Mouse (Mus musculus) gonadal fat pad, adult 2 months (tissue): ENCODE measurements around the gene Trim17. TPM values are rescaled to one million over a fixed set of nuclear protein-coding genes. Genes with fewer than 3 reads are reported as not detected.

Source experiments
- DNase-seq: peaks from one replicate; pipeline ENCODE4 v3.0.0-alpha.2; 2012; ENCODE audit warnings: low read depth
- polyA plus RNA-seq: library from polyadenylated mRNA; depleted of rRNA; stranded (reverse); fragments of >200 nt; gene quantifications from 2 replicates; pipeline ENCODE4 v1.2.3, GENCODE M21; 2012; rRNA removed

The Trim17 gene
- 0.39 and 1.3 TPM in 2 replicates for polyA plus RNA-seq

GRCm38 (mm10) chr11:58954420-58955142, at the start of gene Trim17, which contains the start of gene Hist3h2a:
Trim17 (plus strand) TSS chr11:58954685.
Hist3h2a (plus strand) TSS chr11:58954685.
- DNase-seq: peak; percentile 87

DNA sequence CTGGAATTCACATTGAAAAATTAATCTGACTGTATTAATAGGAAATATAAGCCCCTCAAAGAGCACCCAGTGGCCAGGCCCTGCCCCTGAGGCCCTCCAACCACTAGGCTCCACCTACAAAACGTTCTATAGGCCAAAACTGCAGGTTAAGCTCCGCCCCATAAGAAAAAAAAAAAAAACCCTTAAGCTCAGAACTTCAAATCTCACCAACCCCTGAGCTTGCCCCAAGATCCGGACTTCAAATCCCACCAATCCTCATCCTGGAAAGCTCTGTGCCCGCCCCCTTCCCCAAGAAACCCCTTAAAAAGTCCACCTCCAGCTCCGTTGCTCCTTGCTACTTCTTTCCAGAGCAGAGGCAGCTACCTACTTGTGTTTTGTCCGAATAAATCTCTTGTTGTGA, 49.6 kb upstream of the Trim17 start:
- DNase-seq: no peak

DNA sequence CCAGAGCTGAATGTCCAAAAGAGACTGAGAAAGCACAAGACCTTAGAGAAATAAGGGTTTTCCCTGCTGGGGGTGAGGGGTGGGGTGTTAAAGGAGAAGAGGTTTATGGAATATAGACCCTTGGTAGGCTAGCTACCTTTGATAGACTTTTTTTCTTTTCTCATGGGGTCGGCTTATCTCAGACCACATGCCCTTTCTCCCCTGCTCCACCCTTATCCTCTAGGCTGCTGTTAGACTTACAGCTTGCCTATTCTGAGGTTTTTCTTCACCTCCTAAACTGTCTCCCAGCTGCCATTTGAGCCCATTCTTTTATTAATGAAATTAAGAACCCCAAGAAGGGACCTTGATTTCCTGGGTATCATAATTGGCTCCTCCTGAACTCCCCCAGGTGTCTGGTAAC, 40.7 kb upstream of the Trim17 start:
- no peak for DNase-seq

DNA sequence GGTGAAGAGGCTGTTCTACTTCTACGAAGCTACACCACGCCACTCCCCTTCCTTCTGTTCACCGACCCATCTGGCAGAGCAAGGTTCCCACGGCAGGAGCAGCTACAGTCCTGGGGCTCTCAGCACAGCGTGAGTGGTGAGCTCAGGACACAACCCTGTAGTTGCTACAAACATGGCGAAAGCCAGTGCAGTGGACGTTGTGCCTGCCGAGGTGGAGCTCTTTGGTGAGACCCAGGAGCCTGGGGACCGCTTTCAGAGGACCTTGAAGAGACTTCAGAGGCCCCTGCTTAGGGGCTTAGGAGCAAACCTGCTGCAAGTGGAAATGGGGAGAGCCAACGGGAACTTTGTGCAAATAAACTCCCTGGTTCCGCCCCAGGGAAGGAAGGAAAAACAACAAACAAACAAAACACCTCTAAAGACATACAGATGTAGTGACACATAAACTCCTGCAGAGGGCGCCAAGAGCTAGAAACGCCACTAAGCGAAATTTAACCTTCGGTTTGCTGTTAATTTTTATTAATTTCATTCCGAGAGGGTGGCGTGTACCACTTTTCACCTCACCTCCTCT, 39.9 kb upstream of the Trim17 start:
- no peak for DNase-seq

DNA sequence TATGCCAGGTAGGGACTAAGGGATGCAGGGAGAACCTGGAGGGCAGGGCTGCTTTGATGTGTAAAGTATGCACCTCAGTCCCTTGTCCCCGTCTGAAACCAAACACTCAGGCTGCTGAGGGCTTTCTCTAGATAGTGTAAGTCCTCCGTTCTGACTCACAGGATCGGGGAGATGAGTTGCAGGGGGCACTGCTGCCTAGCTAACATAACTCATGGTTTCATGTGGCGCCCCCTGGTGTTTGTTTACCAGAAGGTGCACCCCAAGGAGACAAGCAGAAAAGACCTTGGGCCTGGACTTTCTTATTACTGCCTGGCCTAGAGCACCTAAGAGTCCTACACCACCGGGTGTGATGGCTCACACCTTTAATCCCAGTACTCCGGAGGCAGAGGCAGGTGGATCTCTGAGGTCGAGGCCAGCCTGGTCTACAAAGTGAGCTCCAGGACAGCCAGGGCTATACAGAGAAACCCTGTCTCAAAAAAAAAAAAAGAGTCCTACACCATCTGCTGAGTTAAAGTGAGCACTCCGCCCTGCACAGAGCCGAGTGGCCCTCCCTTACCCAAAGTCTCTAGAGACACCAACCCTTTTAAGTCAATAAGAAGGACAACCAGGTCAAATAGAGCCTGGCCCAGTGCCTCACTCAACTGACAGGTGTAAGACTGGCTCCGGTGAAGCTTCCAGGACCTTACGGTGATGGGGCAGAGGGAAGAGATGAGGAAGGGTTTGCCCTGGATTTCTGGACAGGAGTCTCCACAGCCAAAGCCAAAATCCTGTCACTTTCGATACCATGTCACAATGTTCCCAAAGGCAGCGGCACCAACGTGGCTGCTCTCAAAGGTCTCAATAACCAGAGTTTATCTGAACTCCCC, 37.4 kb upstream of the Trim17 start:
- DNase-seq: no peak

GRCm38 (mm10) chr11:58917745-58918366, 36.6 kb upstream of the Trim17 start, which contains the start of gene Btnl10:
Btnl10 (plus strand) TSS chr11:58917908.
- no peak for DNase-seq

GRCm38 (mm10) chr11:58918759-58919158, 35.7 kb upstream of the Trim17 start:
- DNase-seq: no peak

GRCm38 (mm10) chr11:58922420-58922819, 32.1 kb upstream of the Trim17 start:
- no peak for DNase-seq

DNA sequence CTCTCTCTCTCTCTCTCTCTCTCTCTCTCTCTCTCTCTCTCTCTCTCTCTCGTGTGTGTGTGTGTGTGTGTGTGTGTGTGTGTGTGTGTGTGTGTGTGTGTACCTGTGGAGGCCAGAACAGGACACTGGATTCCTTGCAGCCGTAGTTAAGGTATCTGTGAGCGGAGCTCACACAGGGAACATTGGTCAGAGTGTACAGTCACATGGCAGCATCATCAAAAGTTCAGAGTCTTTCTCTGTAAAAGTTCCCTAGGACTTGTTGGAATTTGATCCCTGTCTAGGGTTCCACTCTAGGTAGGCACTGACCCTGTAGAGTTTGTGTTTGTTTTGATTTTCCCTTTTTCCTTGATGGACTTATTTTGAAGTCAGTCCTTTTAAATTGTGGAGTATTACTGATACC, 27.8 kb upstream of the Trim17 start:
- no peak for DNase-seq

DNA sequence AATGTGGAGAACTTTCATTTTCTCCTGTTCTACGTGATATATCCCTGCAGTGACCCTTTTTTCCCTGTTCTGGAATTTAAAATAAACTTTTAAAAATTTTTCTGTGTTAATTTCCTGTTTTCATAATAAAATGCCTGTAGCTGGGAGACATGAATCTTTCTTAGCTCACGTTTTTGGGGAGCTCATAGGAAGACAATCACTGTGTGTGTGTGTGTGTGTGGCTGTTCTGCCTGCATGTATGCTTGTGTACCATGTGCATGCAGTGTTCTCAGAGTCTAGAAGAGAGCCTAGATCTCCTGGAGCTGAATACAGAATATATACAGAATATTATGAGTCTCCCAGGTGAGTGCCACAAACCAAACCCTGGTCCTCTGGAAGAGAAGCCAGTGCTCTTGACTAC, 27.4 kb upstream of the Trim17 start:
- no peak for DNase-seq

DNA sequence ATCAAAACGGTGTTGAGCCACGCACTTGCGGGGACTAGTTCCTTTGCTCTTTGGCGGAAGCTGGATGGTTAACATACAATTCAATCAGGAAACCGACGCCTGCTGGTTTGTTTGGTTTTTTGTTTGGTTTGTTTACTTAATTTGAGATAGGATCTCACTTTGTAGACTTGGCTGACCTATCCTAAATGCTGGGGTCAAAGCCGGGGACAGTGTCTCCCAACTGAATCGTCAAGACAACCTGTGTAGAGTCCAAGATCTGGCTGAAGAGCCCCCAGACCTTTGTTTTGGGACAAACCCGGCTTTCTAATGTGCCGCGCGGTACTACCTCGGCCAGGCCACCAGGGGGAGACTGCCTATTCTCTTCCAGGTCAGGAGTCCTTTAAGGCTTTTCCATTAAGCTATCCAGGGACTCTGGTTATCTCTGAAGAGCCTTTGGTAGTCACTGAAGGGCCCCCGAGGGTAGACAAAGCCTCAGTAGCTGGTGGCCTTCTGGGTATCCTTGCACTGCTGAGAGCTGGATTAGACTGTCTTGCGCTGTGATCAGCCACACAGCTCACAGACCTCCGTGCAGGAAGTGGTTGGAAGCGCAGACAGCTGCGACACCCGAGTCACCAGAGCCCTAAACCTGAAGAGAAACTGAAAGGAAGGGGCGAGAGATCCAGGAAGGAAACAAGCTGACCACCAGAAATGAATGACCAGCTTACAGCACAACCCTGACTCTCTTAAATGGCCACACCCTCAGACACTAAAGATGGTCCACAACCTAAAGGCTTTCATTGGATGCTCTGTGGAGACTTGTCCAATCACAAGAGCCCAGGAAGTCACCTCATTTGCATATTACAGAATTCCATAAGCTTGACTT, 26.5 kb upstream of the Trim17 start:
- no peak for DNase-seq

GRCm38 (mm10) chr11:58929055-58929454, 25.4 kb upstream of the Trim17 start:
- no peak for DNase-seq

- no peak for DNase-seq
Measured at GRCm38 (mm10) chr11:58929641-58930040, 24.8 kb upstream of the Trim17 start.

- no peak for DNase-seq
Measured at GRCm38 (mm10) chr11:58930254-58930653, 24.2 kb upstream of the Trim17 start.

- DNase-seq: no peak
Measured at GRCm38 (mm10) chr11:58931576-58931975, 22.9 kb upstream of the Trim17 start.

DNA sequence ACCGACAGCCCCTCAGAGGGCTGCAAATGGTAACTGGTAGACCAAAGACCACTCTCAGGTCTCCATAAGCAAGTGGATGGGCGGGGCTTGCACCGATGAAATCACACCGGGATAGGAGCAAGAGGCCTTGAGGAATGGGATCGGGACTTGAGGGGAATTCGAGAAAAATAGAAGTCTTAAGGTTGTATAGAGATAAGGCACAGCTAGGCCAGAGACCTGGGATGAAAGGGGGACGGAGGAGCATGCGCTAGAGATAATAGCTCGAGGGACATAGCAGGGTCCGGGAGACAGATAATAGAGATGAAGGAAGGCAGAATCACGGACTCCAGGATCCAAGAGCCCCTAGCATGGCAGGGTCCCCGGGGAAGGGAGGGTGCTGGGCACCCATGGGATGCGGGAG, 16.6 kb upstream of the Trim17 start:
- no peak for DNase-seq

DNA sequence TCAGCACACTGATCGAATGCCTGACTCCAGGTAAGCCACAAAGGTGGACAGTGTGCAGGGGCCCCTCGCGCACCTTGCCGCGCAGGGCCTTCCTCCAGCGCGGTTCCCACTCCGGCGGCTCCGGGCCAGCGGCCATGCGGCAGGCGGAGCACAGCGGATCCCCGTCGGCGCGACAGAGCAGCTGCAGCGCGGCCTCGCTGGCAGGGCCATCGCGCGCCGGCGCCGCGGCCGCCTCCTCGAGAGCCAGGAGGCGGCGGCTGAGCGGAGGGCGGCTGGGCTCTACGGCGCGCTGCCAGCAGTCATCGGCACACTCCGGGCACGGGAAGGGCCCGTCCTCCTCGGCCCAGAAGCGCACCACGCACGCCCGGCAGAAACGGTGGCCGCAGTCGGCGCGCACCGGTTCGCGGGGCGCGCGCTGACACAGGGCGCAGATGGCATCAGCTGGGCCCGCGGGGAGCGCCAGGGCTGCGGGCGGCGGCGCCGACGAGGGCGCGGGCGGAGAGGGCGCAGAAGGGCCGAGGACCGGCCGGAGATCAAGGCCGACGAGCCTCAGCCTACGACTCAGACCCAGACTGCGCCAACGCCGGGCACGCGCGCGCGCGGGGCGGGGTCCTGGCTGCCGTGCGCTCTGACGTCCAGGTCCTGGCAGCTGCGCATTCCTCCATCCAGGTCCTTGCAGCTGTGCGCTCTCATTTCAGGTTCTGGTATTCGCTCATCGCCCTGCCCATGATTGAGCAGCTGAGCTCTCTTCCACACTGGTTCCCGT, 16.0 kb upstream of the Trim17 start, which contains the start of gene Rnf187:
TSS of gene Rnf187 (minus strand) at position 595 of the 766 bp plus-strand sequence.
- DNase-seq: no peak

DNA sequence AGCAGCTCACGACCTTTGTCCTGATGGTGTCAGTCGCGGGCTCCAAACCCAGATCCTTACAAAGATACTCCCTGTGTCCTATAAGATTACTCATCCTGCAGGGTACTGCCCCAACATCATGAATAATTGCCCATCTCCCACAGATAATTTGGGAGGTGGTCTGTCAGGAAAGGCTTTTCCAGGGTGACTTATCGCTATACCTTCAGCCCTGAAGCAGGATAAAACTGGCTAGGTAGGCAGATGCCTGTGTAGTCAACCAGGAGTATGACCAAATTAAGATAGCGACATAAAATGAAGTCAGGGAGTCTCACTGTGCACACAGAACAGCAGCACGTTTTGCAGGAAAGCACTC, 15.4 kb upstream of the Trim17 start:
- no peak for DNase-seq

DNA sequence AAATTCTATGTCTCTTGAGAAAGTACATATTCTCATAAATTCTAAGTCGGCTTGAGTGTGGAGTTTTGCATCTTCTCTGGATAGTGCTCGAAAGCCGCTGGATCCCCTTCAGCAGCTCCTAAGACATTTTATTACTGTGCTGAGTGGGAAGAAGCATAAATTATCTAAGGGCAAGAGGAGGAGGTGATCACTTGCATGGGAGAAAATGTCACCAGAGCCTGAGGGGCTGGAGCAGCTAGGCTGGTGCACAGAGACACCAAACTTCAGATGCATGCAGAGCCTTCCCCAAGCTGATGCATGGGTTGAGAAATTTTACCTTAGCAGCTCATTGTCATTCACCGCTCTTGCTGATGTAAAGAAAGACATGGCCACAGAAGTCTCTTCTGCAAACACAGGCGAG, 10.3 kb upstream of the Trim17 start:
- DNase-seq: no peak

GRCm38 (mm10) chr11:58947306-58947705, 7.2 kb upstream of the Trim17 start:
- DNase-seq: no peak
